Mouse (Mus musculus) liver, embryonic 12.5 days (tissue): Measurements from ENCODE around the gene 4930432K21Rik. TPM values are rescaled to one million over a fixed set of nuclear protein-coding genes. Genes with fewer than 3 reads are reported as not detected.
A peak's percentile ranks its signal among the peaks of the same experiment; 100 is the strongest.

Source experiments
- ATAC-seq: fragments of 200-750 bp; cut with Nextera tagmentation; 2 replicates; pipeline ENCODE4 v1.8.0; 2017; ENCODE audit warnings: moderate number of reproducible peaks, mild to moderate bottlenecking, moderate library complexity
- H3K27ac ChIP-seq: fragments of 300-500 bp; sonication (generic); 2 replicates; pipeline ENCODE4 v1.5.1; 2016; ENCODE audit warnings: mild to moderate bottlenecking
- H3K27me3 ChIP-seq: fragments of 300-500 bp; sonication (generic); replicated peaks from 2 replicates; pipeline ENCODE4 v1.6.1; 2016; ENCODE audit warnings: mild to moderate bottlenecking, moderate library complexity
- H3K36me3 ChIP-seq: fragments of 300-500 bp; sonication (generic); 2 replicates; pipeline ENCODE4 v1.6.1; 2016; ENCODE audit warnings: mild to moderate bottlenecking, moderate library complexity
- H3K4me1 ChIP-seq: fragments of 300-500 bp; sonication (generic); 2 replicates; pipeline ENCODE4 v1.6.1; 2016
- H3K4me2 ChIP-seq: fragments of 300-500 bp; sonication (generic); 2 replicates; pipeline ENCODE4 v1.6.1; 2016; ENCODE audit warnings: mild to moderate bottlenecking, moderate library complexity
- H3K4me3 ChIP-seq: fragments of 300-500 bp; sonication (generic); 2 replicates; pipeline ENCODE4 v1.5.1; 2016; ENCODE audit warnings: mild to moderate bottlenecking, moderate library complexity
- H3K9ac ChIP-seq: fragments of 300-500 bp; sonication (generic); 2 replicates; pipeline ENCODE4 v1.6.1; 2016; ENCODE audit warnings: mild to moderate bottlenecking, moderate library complexity
- H3K9me3 ChIP-seq: fragments of 300-500 bp; sonication (generic); replicated peaks from 2 replicates; pipeline ENCODE4 v1.6.1; 2016; ENCODE audit warnings: mild to moderate bottlenecking, moderate library complexity
- WGBS: fragments of 180-500 bp; shearing (Covaris S2); methylation state at CpG from one replicate; pipeline ENCODE4 v1.1.7; 2016; ENCODE audit not compliant: insufficient replicate concordance; 5-methylcytosine and 5-hydroxymethylcytosine counted together
- polyA plus RNA-seq: library from polyadenylated mRNA; unstranded; fragments of >200 nt; fragmentation: Nextera tagmentation; extraction: Ambion mirVana; gene quantifications from 2 replicates; pipeline ENCODE4 v1.2.1, GENCODE M21; 2016

Gene 4930432K21Rik
- 0.28 and 0.58 TPM in 2 replicates for polyA plus RNA-seq

DNA sequence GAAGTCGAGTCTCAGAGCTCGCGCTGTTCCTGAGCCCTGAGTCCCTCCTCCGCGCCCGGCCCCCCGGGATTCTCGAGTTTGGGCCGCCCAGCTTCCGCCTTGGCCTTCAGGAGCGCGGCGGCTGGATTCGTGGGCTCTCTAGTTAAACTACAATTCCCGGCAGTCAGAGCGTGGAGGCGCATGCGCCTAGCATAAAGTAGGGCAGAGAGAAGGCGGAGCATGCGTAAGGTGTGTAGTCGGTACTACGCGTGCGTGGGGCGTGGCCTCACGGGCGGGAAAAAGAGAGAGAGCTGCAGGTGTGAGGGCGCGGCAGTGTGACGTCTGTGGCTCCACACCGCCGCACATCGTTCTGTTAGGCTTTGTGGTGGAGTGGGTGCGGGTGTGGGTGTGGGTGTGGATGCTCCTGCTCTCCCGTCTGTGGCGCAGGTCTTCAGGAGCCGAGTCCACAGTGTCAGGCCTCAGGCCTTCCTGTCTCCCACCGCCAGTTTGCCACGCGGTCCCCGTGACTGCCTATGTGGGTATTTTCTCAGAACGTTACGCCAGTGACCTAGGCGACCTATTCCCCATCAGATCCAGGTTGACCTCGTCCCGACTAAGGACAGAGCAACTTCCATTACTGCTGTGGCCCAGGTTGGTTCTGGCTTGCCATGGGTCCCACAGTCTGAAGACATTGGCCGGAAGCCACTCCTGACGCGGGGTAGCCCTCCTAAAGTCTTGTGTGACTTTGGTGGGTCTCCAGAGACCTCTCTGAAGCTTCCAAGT, at the start of gene 4930432K21Rik, which contains the start of gene Cc2d1a:
4930432K21Rik (plus strand) TSS at position 257 of the 762 bp plus-strand sequence.
Cc2d1a (minus strand) TSS at position 168 of the 762 bp plus-strand sequence.
- 12% methylated on average over 47 of the region's 49 CpGs for WGBS
- Histone ChIP-seq H3K4me2 (peak within 1 kb of the TSS; percentile 88), H3K27me3 (no peaks in the 10 kb centered on the region), H3K4me1 (peaks cover 19% of the 10 kb centered on the region), H3K27ac (peak within 1 kb of the TSS; percentile 52; the same call in 1 of the 2 replicates), H3K9me3 (no peaks in the 10 kb centered on the region), H3K36me3 (peaks cover 19% of the 10 kb centered on the region), H3K4me3 (peak within 1 kb of the TSS; percentile 68), H3K9ac (peak within 1 kb of the TSS; percentile 76)
- ATAC-seq = peak; percentile 92

DNA sequence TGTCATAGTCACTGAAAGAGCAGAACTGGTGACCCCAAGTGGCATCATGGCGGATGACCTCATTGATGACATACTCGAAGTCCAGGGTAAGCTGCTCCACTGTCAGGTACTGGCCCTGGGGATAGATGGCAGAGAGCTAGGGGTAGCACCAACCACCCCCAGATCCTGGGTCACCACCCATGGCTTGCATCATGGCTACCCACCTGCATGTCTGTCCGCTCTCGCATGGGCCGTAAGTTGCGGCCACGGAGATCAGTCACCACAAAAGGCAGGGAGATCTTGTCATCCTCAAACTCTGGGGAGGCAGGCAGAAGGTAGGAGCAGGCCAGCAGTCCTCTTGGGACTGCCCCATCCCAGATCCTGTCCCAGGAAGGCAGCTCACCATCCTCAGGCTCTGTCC, 49.4 kb upstream of the 4930432K21Rik start:
- H3K4me1 ChIP-seq = peaks cover 10% of the 10 kb centered on the region
- no peaks in the 10 kb centered on the region for H3K27me3 ChIP-seq
- 81% methylated on average over 7 of the region's 7 CpGs for whole genome bisulfite sequencing
- no peak overlapping the region for H3K4me3 ChIP-seq
- no peak for ATAC-seq
- no peak overlapping the region for H3K27ac ChIP-seq
- no peak overlapping the region for H3K9ac ChIP-seq
- no peaks in the 10 kb centered on the region for H3K9me3 ChIP-seq
- H3K4me2 ChIP-seq = no peak overlapping the region
- peaks cover 86% of the 10 kb centered on the region for H3K36me3 ChIP-seq

DNA sequence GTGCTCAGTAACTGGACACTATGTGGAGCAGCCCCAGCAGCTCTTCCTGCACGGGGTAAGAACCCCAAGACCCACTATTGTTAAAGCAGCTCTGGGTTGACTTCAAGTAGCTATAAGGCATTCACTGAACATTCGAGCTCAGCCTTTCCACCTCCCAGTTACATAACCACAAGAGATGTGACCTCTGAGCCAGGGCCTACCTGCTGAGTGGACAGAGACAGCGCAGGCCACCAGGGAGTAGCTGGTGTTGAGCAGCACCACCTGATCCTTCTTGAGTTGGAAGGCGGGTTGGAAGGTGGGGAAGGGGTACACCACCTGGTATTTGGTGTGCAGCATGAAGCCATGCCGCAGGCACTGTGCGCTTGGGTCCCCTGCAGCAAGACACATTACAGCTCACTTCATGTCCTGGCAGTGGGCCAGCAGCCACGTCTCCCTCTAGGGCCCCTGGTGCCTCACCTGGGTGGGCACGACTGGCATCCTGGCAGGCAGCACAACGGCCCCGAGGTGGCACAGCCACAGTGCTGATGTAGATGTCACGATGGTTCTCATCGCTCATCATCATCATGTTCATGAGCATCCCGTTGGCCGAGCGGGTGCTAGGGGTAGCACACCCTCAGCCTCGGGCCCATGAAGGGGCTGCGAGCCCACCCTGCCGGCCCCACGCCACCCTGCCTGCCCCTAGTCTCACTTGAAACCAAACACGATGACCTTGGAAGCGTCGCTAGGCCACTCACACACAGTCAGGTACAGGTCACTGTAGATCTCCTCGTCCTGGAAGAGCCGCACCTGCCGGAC, 46.2 kb upstream of the 4930432K21Rik start:
- no peak for ATAC-seq
- H3K4me3 ChIP-seq = no peak overlapping the region
- WGBS = 88% methylated on average over 25 of the region's 25 CpGs

DNA sequence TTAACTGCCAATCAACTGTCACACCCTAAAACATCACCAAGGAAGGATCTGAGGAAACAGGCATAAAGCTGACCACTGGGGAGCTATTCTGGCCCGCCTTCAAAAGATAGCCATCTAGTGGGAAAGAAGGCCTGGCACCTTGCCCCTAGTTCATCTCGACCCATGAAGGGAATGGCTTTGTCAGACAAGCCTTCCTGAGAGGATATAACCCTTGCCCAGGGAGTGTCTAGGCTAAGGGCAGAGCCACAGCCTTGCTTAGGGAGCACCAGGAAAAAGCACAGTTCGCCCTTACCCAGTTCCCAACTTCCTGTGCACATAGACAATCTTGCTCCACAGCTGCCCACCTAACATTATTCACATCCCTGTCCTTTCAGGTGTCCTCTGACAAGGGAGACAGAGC, 44.2 kb upstream of the 4930432K21Rik start:
- Histone ChIP-seq H3K4me3 (peak overlapping the region; percentile 81), H3K27ac (peak overlapping the region; percentile 81), H3K4me1 (peaks cover 28% of the 10 kb centered on the region), H3K4me2 (peak overlapping the region; percentile 92), H3K27me3 (no peaks in the 10 kb centered on the region), H3K9me3 (peaks cover 4% of the 10 kb centered on the region), H3K9ac (peak overlapping the region; percentile 86), H3K36me3 (peaks cover 34% of the 10 kb centered on the region)
- 35% methylated on average over 3 of the region's 3 CpGs for WGBS
- no peak for ATAC-seq

More for the DNA sequence above, 46.2 kb upstream of the 4930432K21Rik start:
- H3K4me1 ChIP-seq = peaks cover 28% of the 10 kb centered on the region
- H3K27ac ChIP-seq = no peak overlapping the region
- H3K36me3 ChIP-seq = peaks cover 53% of the 10 kb centered on the region
- no peaks in the 10 kb centered on the region for H3K9me3 ChIP-seq
- no peaks in the 10 kb centered on the region for H3K27me3 ChIP-seq
- no peak overlapping the region for H3K9ac ChIP-seq
- H3K4me2 ChIP-seq = no peak overlapping the region

DNA sequence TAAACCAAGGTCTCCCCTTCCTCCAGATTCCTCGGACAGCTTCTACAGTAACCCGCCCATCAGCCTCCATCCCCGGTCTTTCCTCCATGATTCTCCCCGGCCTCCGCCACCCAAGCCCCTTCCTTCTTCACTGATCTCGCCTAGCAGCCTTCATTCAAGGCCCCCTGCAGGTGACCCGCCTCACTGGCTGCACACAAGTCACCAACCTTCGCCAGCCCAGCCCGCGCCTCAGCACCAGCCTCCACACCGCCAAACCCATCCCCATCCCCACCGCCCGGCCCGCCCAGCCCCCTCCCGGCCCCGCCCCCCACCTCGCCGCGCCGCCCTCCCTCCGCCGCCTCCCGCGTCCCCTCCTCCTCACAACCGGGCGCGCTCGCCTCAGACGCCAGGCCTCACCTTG, 43.6 kb upstream of the 4930432K21Rik start:
- Histone ChIP-seq H3K9me3 (peaks cover 4% of the 10 kb centered on the region), H3K9ac (peak overlapping the region; percentile 86), H3K36me3 (peaks cover 28% of the 10 kb centered on the region), H3K4me3 (peak overlapping the region; percentile 81), H3K27me3 (no peaks in the 10 kb centered on the region), H3K27ac (peak overlapping the region; percentile 81), H3K4me1 (peaks cover 28% of the 10 kb centered on the region), H3K4me2 (peak overlapping the region; percentile 92)
- peak; percentile 76 for ATAC-seq
- WGBS = 2% methylated on average over 26 of the region's 29 CpGs

DNA sequence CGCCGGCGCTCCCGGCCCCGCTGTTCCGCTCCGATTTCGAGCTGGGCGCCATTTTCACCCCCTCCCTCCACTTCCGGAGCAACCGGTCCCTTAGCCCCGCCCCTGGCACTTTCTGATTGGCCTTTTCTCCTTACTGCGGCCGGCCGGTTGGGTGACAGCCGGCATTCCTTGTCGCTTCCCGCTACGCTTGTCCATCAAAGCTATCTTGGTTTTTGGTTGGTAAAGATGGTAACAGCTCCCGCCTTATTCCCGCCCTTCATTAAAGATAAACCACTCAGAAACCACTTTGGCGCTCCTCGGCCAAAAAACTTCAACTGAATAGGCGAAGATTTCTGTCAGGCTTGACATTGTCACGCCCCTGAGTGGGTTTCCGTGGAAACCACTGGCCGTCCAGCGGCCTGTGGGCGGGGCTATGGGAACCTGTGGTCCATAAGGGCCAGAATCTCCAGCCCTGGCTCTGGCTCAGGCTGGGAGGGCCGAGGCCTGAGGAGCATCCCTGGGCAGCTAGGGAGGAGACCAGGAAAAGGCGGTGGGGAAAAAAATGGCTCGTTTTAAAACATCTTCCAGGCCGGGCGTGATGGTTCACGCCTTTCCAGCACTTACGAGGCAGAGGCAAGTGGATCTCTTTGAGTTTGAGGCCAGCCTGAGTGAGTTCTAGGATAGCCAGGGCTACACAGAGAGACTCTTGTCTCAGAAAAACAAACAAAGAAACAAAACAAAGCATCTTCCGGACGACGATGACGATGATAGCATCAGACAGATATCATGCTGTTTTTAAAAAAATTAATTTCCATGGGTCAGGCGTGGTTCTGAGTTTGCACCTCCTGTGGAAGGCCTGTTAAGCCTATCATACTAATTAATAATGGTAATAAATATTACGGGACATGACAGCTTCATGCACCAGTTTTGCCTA, 42.9 kb upstream of the 4930432K21Rik start, which contains the start of gene Dcaf15:
Dcaf15 (minus strand) TSS at position 72 of the 913 bp plus-strand sequence.
- peak; percentile 96 for ATAC-seq
- Histone ChIP-seq H3K4me1 (peaks cover 28% of the 10 kb centered on the region), H3K36me3 (peaks cover 25% of the 10 kb centered on the region), H3K27ac (peak within 1 kb of the TSS; percentile 81), H3K4me3 (peak within 1 kb of the TSS; percentile 81), H3K4me2 (peak within 1 kb of the TSS; percentile 92), H3K27me3 (no peaks in the 10 kb centered on the region), H3K9ac (peak within 1 kb of the TSS; percentile 86), H3K9me3 (peaks cover 4% of the 10 kb centered on the region)
- WGBS = 10% methylated on average over 42 of the region's 42 CpGs

DNA sequence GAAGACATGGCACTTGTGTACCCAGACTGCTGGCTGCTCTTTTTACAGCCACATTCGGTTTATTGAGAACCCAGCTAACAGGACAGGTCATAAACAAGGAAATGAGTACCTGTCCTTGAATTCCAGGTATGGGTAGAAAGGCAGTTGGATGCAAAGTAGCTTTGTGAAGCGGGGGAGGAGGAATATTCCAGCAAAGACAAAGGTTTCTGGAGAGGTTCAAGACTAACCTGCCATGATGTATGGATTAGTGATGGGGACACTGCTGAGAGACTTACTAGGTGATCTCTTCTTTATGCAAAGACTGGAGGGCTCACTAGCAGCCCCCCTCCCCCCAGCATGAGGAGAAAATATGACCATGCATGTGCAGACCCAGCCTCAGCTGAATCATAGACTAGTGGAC, 42.1 kb upstream of the 4930432K21Rik start:
- ATAC-seq = no peak
- H3K27ac ChIP-seq = no peak overlapping the region
- H3K4me2 ChIP-seq = peak overlapping the region; percentile 92
- H3K27me3 ChIP-seq = no peaks in the 10 kb centered on the region
- peak overlapping the region; percentile 81; the same call in 1 of the 2 replicates for H3K4me3 ChIP-seq
- peaks cover 4% of the 10 kb centered on the region for H3K9me3 ChIP-seq
- 74% methylated on average over 2 of the region's 2 CpGs for WGBS
- no peak overlapping the region for H3K9ac ChIP-seq
- H3K36me3 ChIP-seq = peaks cover 23% of the 10 kb centered on the region
- peaks cover 28% of the 10 kb centered on the region for H3K4me1 ChIP-seq

DNA sequence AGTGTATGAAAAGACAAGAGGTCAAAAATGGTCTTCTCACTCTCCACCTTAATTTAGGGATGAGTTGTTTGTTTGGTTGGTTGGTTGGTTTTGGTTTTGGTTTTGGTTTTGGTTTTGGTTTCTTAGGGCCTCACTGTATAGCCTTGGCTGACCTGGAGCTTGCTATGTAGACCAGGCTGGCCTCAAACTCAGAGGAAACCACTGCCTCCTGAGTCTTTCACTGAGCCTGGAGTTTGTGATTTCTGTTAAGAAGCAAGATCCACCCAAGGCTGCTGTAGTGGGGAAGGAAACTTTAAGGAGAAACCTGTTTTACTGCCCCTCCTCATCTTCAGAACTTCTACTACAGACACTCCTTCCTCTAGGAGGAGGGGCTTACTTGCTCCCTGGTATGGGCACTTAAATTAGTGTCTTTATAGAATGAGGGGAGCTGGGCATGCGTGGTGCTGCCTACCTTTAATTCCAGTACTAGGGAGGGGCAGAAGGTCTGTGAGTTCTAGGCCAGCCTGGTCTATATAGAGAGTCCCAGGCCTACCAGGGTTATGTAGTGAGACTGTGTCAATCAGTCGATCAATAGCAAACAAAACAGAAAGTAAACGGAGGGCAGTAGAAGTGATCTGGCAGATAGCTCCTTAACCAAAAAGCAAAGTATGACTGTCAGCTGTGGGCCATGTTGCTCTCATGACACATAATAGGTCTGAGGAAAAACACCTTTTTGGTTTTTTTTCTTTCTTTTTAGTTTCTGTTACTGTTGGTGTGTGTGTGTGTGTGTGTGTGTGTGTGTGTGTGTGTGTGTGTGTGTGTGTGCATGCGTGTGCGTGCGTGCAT, 41.4 kb upstream of the 4930432K21Rik start:
- peaks cover 4% of the 10 kb centered on the region for H3K9me3 ChIP-seq
- 87% methylated on average over 6 of the region's 6 CpGs for WGBS
- H3K27ac ChIP-seq = no peak overlapping the region
- H3K36me3 ChIP-seq = peaks cover 15% of the 10 kb centered on the region
- no peak overlapping the region for H3K4me2 ChIP-seq
- H3K4me3 ChIP-seq = no peak overlapping the region
- no peaks in the 10 kb centered on the region for H3K27me3 ChIP-seq
- H3K9ac ChIP-seq = no peak overlapping the region
- ATAC-seq = no peak
- H3K4me1 ChIP-seq = peaks cover 28% of the 10 kb centered on the region

DNA sequence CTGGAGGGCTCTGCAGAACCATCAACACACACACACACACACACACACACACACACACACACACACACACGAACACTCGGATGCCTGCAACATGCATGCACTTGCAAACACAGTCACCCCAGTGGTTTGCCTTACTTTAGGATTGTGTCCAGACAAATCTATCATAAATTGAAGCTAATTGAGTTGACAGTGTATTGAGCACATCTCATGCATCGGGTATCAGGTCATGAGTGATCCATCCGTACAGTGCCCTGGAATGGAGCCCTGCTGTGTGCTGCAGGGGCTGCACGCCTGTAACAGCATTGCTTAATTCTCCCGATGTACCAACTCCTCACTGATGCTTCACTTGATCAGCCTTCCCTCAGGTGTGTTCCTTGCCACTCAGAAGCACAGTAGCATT, 32.2 kb upstream of the 4930432K21Rik start:
- Histone ChIP-seq H3K9ac (no peak overlapping the region), H3K36me3 (no peaks in the 10 kb centered on the region), H3K27me3 (0 out of 2 replicates have a peak, but pooled peaks cover 4% of the 10 kb centered on the region), H3K4me1 (no peaks in the 10 kb centered on the region), H3K4me3 (no peak overlapping the region), H3K9me3 (no peaks in the 10 kb centered on the region), H3K27ac (no peak overlapping the region), H3K4me2 (no peak overlapping the region)
- WGBS = 71% methylated on average over 6 of the region's 6 CpGs
- no peak for ATAC-seq

DNA sequence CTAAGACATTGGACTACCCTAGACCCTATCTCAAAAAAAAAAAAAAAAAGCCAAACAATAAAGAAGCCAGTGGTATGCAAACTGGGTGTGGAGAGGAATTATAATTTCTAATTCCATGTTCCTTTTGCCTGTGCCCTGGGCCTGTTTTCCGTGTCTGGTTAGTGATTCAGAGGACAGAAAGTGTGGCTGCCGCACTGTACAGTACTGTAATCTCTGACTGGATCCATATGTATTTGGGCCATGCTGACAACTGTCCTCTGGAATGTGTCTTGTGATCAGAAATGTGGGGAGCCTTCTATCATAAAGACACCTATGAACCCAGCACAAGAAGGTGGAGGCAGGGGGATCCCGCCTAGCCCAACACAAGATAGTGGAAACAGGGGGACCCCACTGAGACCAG, 25.7 kb upstream of the 4930432K21Rik start:
- ATAC-seq = no peak
- Histone ChIP-seq H3K4me2 (no peak overlapping the region), H3K36me3 (no peaks in the 10 kb centered on the region), H3K4me3 (no peak overlapping the region), H3K9me3 (no peaks in the 10 kb centered on the region), H3K27ac (no peak overlapping the region), H3K9ac (no peak overlapping the region), H3K27me3 (peaks cover 12% of the 10 kb centered on the region; the same call in 1 of the 2 replicates), H3K4me1 (no peaks in the 10 kb centered on the region)
- 77% methylated on average over 3 of the region's 3 CpGs for WGBS
